Mouse (Mus musculus): ENCODE data around the gene Lfng.

DNA sequence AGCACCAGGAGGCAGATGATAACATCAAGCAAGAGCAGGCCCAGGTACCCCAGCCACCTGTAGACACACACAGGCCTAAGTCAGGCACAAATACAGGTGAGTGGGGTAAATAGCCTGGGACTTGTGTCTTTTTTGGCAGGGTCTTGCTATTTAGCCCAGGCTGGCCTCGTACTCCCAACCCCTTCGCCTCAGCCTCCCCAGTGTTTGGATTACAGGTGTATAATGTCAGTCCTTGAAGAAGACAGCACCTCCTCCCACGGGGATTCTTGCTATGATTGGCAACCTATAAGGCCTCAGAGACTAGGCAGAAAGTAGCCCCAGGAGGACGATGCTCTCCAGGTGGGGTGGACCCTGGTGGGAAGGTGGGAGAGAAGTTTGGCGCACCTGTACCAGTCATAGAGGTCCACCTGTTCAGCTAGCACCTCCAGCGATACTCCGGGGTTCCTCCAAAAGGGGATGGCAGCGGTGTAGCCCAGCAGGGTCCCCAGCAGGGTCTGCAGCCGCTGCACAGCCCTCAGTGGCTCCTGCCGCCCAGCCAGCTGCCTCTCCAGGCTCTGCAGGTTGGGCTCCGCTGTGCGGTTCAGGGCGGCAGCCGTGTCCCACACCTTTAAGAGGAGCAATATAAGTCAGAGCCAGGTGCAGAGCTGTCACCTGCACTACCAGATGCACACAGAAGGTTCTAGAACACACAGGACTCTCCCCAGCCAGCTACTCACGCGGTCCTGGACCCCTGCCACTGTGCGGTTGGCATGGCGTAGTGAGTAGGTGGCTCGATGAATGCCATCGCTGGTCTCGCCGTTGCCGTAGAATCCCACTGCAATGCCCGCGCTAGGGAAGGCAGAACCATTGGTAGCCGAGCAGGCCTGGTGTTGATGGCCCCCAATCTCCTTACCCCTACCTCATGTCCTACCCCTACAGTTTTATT is 27.9 kb downstream of the Lfng start:
- TF ChIP-seq CTCF (IDR thresholded peaks at IDR 0.05; ENCODE audit: control insufficient read depth, insufficient read depth, insufficient replicate concordance, low read depth, low read length) (no peak), POLR2A (IDR thresholded peaks at IDR 0.05; ENCODE audit: control insufficient read depth, low read depth, low read length) (no peak)
